Comparison of ENCODE assay signal across 8 mouse cellular contexts in genomic region chr7:48881486-48881885, GRCm38 (mm10). TPM values are rescaled to one million over a fixed set of nuclear protein-coding genes. Genes with fewer than 3 reads are reported as not detected.
DNase-seq lines count a peak whose midpoint lies in the region; ATAC-seq and TF ChIP-seq lines count a peak whose summit lies in the region.

TSS of gene E2f8 (minus strand) at chr7:48881596.

- WGBS in bone marrow, adult 2 months: under 1% methylated on average over 41 of the region's 41 CpGs

- ATAC-seq in megakaryocyte progenitor cell, adult 5-6 weeks (replicated peaks; ENCODE audit: poor library complexity): peak; percentile 47
- ATAC-seq in frontal cortex, adult (ENCODE audit: low TSS enrichment): no peak

- DNase-seq in ES-E14 (ENCODE audit: low read depth, low spot score): peak; percentile 43
- peak; percentile 86 for DNase-seq in heart, postnatal 10 days
- DNase-seq in kidney, postnatal 36 days: peak; percentile 75 to 88
- DNase-seq in spleen, postnatal 14 days (ENCODE audit: low spot score in 2 of 2): peak; percentile 70 to 78

- H3K27me3 ChIP-seq in erythroblast, embryonic 14.5 days (ENCODE audit: control insufficient read depth): peaks cover 36% of the 10 kb centered on the region

- peaks cover 3% of the 10 kb centered on the region for H3K36me3 ChIP-seq in ES-E14 (ENCODE audit: control insufficient read depth, insufficient read depth, low read length, poor library complexity, severe bottlenecking)
- peaks cover 36% of the 10 kb centered on the region for H3K36me3 ChIP-seq in erythroblast, embryonic 14.5 days (ENCODE audit: control insufficient read depth)

- no peaks in the 10 kb centered on the region for H3K9me3 ChIP-seq in ES-E14 (ENCODE audit: control insufficient read depth, insufficient read depth, low read depth, low read length)
- no peaks in the 10 kb centered on the region for H3K9me3 ChIP-seq in erythroblast, embryonic 14.5 days (ENCODE audit: control insufficient read depth, low read length)

- H3K4me1 ChIP-seq in ES-E14 (ENCODE audit: control insufficient read depth in 2 of 2, insufficient read depth in 2 of 2, low read length in 2 of 2, poor library complexity in 1 of 2): no peaks in the 10 kb centered on the region
- no peaks in the 10 kb centered on the region; the same call in 1 of the 2 replicates for H3K4me1 ChIP-seq in bone marrow, adult 2 months (ENCODE audit: control insufficient read depth, insufficient read depth, low read length)
- H3K4me1 ChIP-seq in erythroblast, embryonic 14.5 days (ENCODE audit: control insufficient read depth): peaks cover 49% of the 10 kb centered on the region

- peak within 1 kb of the TSS; percentile 52; the same call in 1 of the 2 replicates for H3K27ac ChIP-seq in ES-E14 (ENCODE audit: insufficient read depth, low read depth, low read length, poor library complexity, severe bottlenecking)
- peak within 1 kb of the TSS; percentile 95 for H3K27ac ChIP-seq in bone marrow, adult 2 months (ENCODE audit: control insufficient read depth, insufficient read depth, low read depth, low read length, poor library complexity)

- TF ChIP-seq CTCF in bone marrow, adult 2 months (IDR thresholded peaks at IDR 0.05; ENCODE audit: control insufficient read depth, insufficient read depth, low read length): no peak

- TF ChIP-seq POLR2A in bone marrow, adult 2 months (IDR thresholded peaks at IDR 0.05; ENCODE audit: borderline replicate concordance, control insufficient read depth, low read depth, low read length): no peak

- in situ Hi-C loops in ES-E14 (cut with MboI; ENCODE audit: low sequenced_read_pairs in 2 of 2, unreplicated experiment in 2 of 2): loop anchor here in 1 of 2 experiments (10.0 kb wide), 1 partner anchor 63 kb away; no protein-coding TSS in a partner anchor

- peak within 1 kb of the TSS; percentile 93 for H3K9ac ChIP-seq in ES-E14 (ENCODE audit: insufficient read depth, low read depth, low read length, poor library complexity, severe bottlenecking)

- peak within 1 kb of the TSS; percentile 84 to 88 for H3K4me3 ChIP-seq in ES-E14 (ENCODE audit: insufficient read depth in 1 of 2, low read depth in 1 of 2, low read length in 2 of 2, poor library complexity in 1 of 2, severe bottlenecking in 1 of 2)
- H3K4me3 ChIP-seq in bone marrow, adult 2 months (replicated peaks; ENCODE audit: control insufficient read depth, low read depth, low read length): peak within 1 kb of the TSS; percentile 87
- peak within 1 kb of the TSS; percentile 68 for H3K4me3 ChIP-seq in erythroblast, embryonic 14.5 days (replicated peaks)

- intact Hi-C loops in heart, postnatal 10 days (cut with DNase I): no loop called here

TF ChIP-seq in ES-E14, 5 proteins besides CTCF, POLR2A, EP300 and RAD21:
- TF ChIP-seq CHD2 (IDR thresholded peaks at IDR 0.05; ENCODE audit: low read depth, low read length) (no peak), HCFC1 (IDR thresholded peaks at IDR 0.05; ENCODE audit: borderline replicate concordance, insufficient read depth, low read length) (no peak), ZC3H11A (IDR thresholded peaks at IDR 0.05; ENCODE audit: borderline replicate concordance, low read depth, low read length) (no peak), ZNF384 (IDR thresholded peaks at IDR 0.05; ENCODE audit: low read depth, low read length) (no peak), MAFK (IDR thresholded peaks at IDR 0.05; ENCODE audit: insufficient read depth, low read depth, low read length) (no peak)

RNA-seq across cellular contexts. Expression of gene E2f8, which starts in this region (rescaled TPM):
- 10.5 and 12.1 TPM in 2 replicates for total RNA-seq in ES-E14 (2012; rRNA removed)
- polyA plus RNA-seq in bone marrow, adult 2 months (2011; ENCODE audit: insufficient read depth, insufficient read length, low replicate concordance, missing spikeins): 36.3 and 38.6 TPM in 2 replicates
- 19.5 and 22.3 TPM in 2 replicates for polyA plus RNA-seq in erythroblast, embryonic 14.5 days (2012)
- 1 to 10 TPM; 4.7 to 4.8 TPM for total RNA-seq in heart, postnatal 10 days (2021)
- total RNA-seq in megakaryocyte progenitor cell, adult 5-6 weeks (2015): 107 and 115 TPM in 2 replicates
- 29.3 and 30.6 TPM in 2 replicates for total RNA-seq in megakaryocyte progenitor cell, adult 5-6 weeks (2017)
